Mouse (Mus musculus) cerebellum, adult 8-10 months (tissue): Measurements from ENCODE around the gene Olfr492.

Source experiments
- DNase-seq: peaks from one replicate; pipeline ENCODE4 v3.0.0; 2022

Olfr492 gene

DNA sequence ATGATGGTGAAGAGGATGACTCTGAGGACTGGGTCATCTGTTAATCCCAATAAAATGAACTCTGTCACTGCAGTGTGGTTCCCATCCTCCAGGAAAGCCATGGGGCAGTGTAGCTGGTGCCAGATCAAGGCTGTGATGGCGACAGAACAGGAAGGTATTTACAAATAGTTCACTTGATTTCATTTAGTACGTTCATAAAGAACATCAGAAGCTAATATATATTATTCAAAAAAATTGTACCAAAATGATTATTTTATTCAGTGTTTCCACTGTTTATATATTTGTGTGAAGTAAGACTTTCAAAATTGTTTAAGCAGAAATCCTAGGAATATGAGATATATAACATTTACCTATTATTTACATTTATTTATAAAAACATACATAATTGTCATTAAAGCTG lies at the start of gene Olfr492:
Gene Olfr492, minus strand, starts transcription at position 101 of the 400 bp plus-strand sequence.
- no peak for DNase-seq

DNA sequence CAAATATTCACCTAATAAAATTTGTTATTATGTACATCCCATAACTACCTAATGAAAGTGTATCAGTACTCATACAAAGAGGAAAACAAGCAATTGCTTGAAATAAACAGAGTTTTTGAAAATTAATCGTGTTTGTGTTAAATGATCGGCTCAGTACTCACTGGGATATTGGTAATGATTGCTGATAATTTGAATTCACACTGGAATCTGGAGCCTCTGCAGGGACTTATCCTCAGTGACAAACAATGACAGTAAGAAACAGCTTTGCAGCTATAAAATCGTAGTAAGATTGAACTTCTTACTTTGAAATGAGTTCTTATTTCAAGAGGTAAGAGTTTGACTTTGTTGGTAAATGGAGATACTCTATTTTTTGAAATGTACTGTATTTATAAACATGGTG lies 41.6 kb upstream of the Olfr492 start, which contains the start of gene Olfr494:
Gene Olfr494, plus strand, starts transcription at position 301 of the 400 bp plus-strand sequence.
- DNase-seq = no peak

DNA sequence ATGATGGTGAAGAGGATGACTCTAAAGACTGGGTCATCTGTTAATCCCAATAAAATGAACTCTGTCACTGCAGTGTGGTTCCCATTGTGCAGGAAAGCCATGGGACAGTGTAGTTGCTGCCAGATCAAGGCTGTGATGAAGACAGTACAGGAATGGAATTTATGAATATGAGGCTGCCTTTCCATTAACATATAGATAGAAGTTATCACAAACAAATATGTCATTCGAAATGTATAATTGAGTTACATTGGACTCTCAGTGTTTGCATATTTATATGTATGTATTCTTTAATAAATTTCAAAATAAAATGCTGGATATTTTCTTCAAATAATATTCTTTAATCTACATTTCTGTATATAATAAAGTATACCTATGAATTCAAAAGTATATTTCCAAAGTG lies 23.4 kb upstream of the Olfr492 start, which contains the start of gene Olfr493:
Gene Olfr493, minus strand, starts transcription at position 101 of the 400 bp plus-strand sequence.
- no peak for DNase-seq

DNA sequence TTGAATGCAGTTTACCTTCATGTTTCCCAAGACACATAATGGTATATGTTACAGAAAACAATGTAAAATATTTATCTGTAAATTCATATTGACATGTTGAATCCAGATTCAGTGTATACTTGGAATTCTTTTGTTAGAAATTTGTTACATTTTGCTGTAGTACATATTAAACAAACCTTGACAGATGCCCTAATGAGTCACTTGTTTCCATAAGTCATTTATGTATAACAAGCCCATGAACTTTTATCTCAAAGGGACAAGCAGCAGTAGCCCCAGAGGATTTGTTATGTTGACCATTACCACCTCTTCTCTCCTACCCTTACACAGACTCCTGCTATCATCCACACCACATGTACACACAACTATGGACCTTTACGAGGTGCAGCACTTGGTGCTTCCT lies 10.3 kb downstream of the Olfr492 start, which contains the start of gene Olfr491:
Gene Olfr491, plus strand, starts transcription at position 301 of the 400 bp plus-strand sequence.
- DNase-seq = no peak

DNA sequence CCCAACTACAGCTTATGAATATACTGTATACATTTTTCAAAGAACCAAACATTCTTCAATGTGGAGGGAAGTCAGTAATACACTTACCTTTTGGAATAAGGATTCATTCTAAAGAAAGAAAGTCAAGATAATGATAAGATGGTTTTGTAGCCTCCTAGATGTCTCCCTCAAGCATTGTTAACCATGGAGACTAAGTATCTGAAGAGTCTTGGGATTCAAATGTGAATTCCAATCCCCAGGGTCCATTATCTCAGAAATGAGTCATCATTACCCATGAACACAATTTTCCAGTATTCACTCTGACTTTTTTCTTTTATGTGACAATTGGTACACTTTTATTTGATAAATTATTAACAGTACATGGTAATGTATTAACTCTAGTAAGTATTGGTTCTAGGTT lies 34.6 kb downstream of the Olfr492 start, which contains the start of gene Olfr490:
Gene Olfr490, minus strand, starts transcription at position 101 of the 400 bp plus-strand sequence.
- DNase-seq = no peak
